Mouse (Mus musculus) neural tube, embryonic 12.5 days (tissue): ENCODE results near the gene Arl15. TPM values are rescaled to one million over a fixed set of nuclear protein-coding genes. Genes with fewer than 3 reads are reported as not detected.

ENCODE experiments used
- ATAC-seq: fragments of 200-750 bp; cut with Nextera tagmentation; 2 replicates; pipeline ENCODE4 v1.8.0; 2017; ENCODE audit warnings: low read depth, mild to moderate bottlenecking, moderate TSS enrichment, moderate library complexity; ENCODE audit not compliant: low FRiP score
- H3K27ac ChIP-seq: fragments of 300-500 bp; sonication (generic); 2 replicates; pipeline ENCODE4 v1.5.1; 2016
- H3K27me3 ChIP-seq: fragments of 300-500 bp; sonication (generic); replicated peaks from 2 replicates; pipeline ENCODE4 v1.6.1; 2016; ENCODE audit warnings: mild to moderate bottlenecking
- H3K36me3 ChIP-seq: fragments of 300-500 bp; sonication (generic); 2 replicates; pipeline ENCODE4 v1.6.1; 2016; ENCODE audit warnings: mild to moderate bottlenecking
- H3K4me1 ChIP-seq: fragments of 300-500 bp; sonication (generic); 2 replicates; pipeline ENCODE4 v1.6.1; 2016
- H3K4me2 ChIP-seq: fragments of 300-500 bp; sonication (generic); replicated peaks from 2 replicates; pipeline ENCODE4 v1.6.1; 2016; ENCODE audit warnings: mild to moderate bottlenecking
- H3K4me3 ChIP-seq: fragments of 300-500 bp; sonication (generic); 2 replicates; pipeline ENCODE4 v1.5.1; 2016
- H3K9ac ChIP-seq: fragments of 300-500 bp; sonication (generic); 2 replicates; pipeline ENCODE4 v1.6.1; 2016; ENCODE audit warnings: mild to moderate bottlenecking
- H3K9me3 ChIP-seq: fragments of 300-500 bp; sonication (generic); 2 replicates; pipeline ENCODE4 v1.6.1; 2016; ENCODE audit warnings: mild to moderate bottlenecking
- WGBS: fragments of 180-500 bp; shearing (Covaris S2); methylation state at CpG from one replicate; pipeline ENCODE4 v1.1.7; 2016; 5-methylcytosine and 5-hydroxymethylcytosine counted together
- polyA plus RNA-seq: library from polyadenylated mRNA; unstranded; fragments of >200 nt; fragmentation: Nextera tagmentation; extraction: Ambion mirVana; gene quantifications from 2 replicates; pipeline ENCODE4 v1.2.1, GENCODE M21; 2016

Gene Arl15
- polyA plus RNA-seq = 13.1 and 16.4 TPM in 2 replicates

- peak; percentile 96 for ATAC-seq
- H3K9ac ChIP-seq = peak within 1 kb of the TSS; percentile 85
- H3K27ac ChIP-seq = peak within 1 kb of the TSS; percentile 77
- H3K4me3 ChIP-seq = peak within 1 kb of the TSS; percentile 66
- WGBS = under 1% methylated on average over 49 of the region's 49 CpGs
- H3K9me3 ChIP-seq = no peaks in the 10 kb centered on the region
- H3K27me3 ChIP-seq = no peaks in the 10 kb centered on the region
- H3K4me2 ChIP-seq = peak within 1 kb of the TSS; percentile 71
- H3K4me1 ChIP-seq = peaks cover 14% of the 10 kb centered on the region
- no peaks in the 10 kb centered on the region for H3K36me3 ChIP-seq
Measured at GRCm38 (mm10) chr13:113794039-113794704, at the start of gene Arl15. TSS of gene Arl15 (plus strand) at chr13:113794505.

GRCm38 (mm10) chr13:113745301-113745700 lies 49.0 kb upstream of the Arl15 start:
- no peaks in the 10 kb centered on the region for H3K9me3 ChIP-seq
- no peak for ATAC-seq
- H3K4me1 ChIP-seq = no peaks in the 10 kb centered on the region
- H3K9ac ChIP-seq = no peak overlapping the region
- H3K4me3 ChIP-seq = no peak overlapping the region
- H3K27ac ChIP-seq = no peak overlapping the region
- no peaks in the 10 kb centered on the region for H3K36me3 ChIP-seq
- no peaks in the 10 kb centered on the region for H3K27me3 ChIP-seq
- no peak overlapping the region for H3K4me2 ChIP-seq
- WGBS = 41% methylated on average over 2 of the region's 2 CpGs

- Histone ChIP-seq H3K27ac (no peak overlapping the region), H3K27me3 (no peaks in the 10 kb centered on the region), H3K4me2 (no peak overlapping the region), H3K4me3 (no peak overlapping the region), H3K9ac (no peak overlapping the region), H3K36me3 (no peaks in the 10 kb centered on the region), H3K9me3 (no peaks in the 10 kb centered on the region), H3K4me1 (no peaks in the 10 kb centered on the region)
- 61% methylated on average over 5 of the region's 5 CpGs for WGBS
- no peak for ATAC-seq
Measured at GRCm38 (mm10) chr13:113750766-113751165, 43.5 kb upstream of the Arl15 start.

- Histone ChIP-seq H3K27ac (no peak overlapping the region), H3K4me1 (no peaks in the 10 kb centered on the region), H3K9ac (no peak overlapping the region), H3K36me3 (no peaks in the 10 kb centered on the region), H3K4me2 (no peak overlapping the region), H3K4me3 (no peak overlapping the region), H3K27me3 (no peaks in the 10 kb centered on the region), H3K9me3 (no peaks in the 10 kb centered on the region)
- 74% methylated on average over 9 of the region's 9 CpGs for WGBS
- ATAC-seq = no peak
Measured at GRCm38 (mm10) chr13:113754731-113755689, 39.3 kb upstream of the Arl15 start.

GRCm38 (mm10) chr13:113755779-113756178 lies 38.5 kb upstream of the Arl15 start:
- H3K9me3 ChIP-seq = no peaks in the 10 kb centered on the region
- no peaks in the 10 kb centered on the region for H3K4me1 ChIP-seq
- H3K27ac ChIP-seq = no peak overlapping the region
- no peak overlapping the region for H3K4me2 ChIP-seq
- H3K36me3 ChIP-seq = no peaks in the 10 kb centered on the region
- ATAC-seq = no peak
- 31% methylated on average over 6 of the region's 6 CpGs for WGBS
- no peaks in the 10 kb centered on the region for H3K27me3 ChIP-seq
- H3K4me3 ChIP-seq = no peak overlapping the region
- H3K9ac ChIP-seq = no peak overlapping the region

- no peak overlapping the region for H3K27ac ChIP-seq
- no peaks in the 10 kb centered on the region for H3K9me3 ChIP-seq
- WGBS = 94% methylated on average over 11 of the region's 11 CpGs
- H3K4me1 ChIP-seq = no peaks in the 10 kb centered on the region
- no peak overlapping the region for H3K4me2 ChIP-seq
- H3K36me3 ChIP-seq = no peaks in the 10 kb centered on the region
- H3K4me3 ChIP-seq = no peak overlapping the region
- no peak for ATAC-seq
- no peaks in the 10 kb centered on the region for H3K27me3 ChIP-seq
- no peak overlapping the region for H3K9ac ChIP-seq
Measured at GRCm38 (mm10) chr13:113761717-113762116, 32.6 kb upstream of the Arl15 start.

- Histone ChIP-seq H3K4me2 (no peak overlapping the region), H3K36me3 (no peaks in the 10 kb centered on the region), H3K4me3 (no peak overlapping the region), H3K27me3 (no peaks in the 10 kb centered on the region), H3K4me1 (no peaks in the 10 kb centered on the region), H3K9ac (no peak overlapping the region), H3K9me3 (no peaks in the 10 kb centered on the region), H3K27ac (no peak overlapping the region)
- WGBS = 89% methylated on average over 14 of the region's 14 CpGs
- ATAC-seq = no peak
Measured at GRCm38 (mm10) chr13:113762766-113763516, 31.4 kb upstream of the Arl15 start.

- Histone ChIP-seq H3K4me3 (no peak overlapping the region), H3K9ac (no peak overlapping the region), H3K9me3 (no peaks in the 10 kb centered on the region), H3K4me2 (no peak overlapping the region), H3K4me1 (no peaks in the 10 kb centered on the region), H3K27ac (no peak overlapping the region), H3K27me3 (no peaks in the 10 kb centered on the region), H3K36me3 (no peaks in the 10 kb centered on the region)
- no peak for ATAC-seq
- 63% methylated on average over 3 of the region's 3 CpGs for WGBS
Measured at GRCm38 (mm10) chr13:113765411-113765810, 28.9 kb upstream of the Arl15 start.

GRCm38 (mm10) chr13:113769829-113770228 lies 24.5 kb upstream of the Arl15 start:
- Histone ChIP-seq H3K4me2 (no peak overlapping the region), H3K9me3 (no peaks in the 10 kb centered on the region), H3K4me3 (no peak overlapping the region), H3K9ac (no peak overlapping the region), H3K27ac (no peak overlapping the region), H3K36me3 (no peaks in the 10 kb centered on the region), H3K27me3 (no peaks in the 10 kb centered on the region), H3K4me1 (no peaks in the 10 kb centered on the region)
- no peak for ATAC-seq
- 92% methylated on average over 3 of the region's 3 CpGs for WGBS

- no peaks in the 10 kb centered on the region for H3K27me3 ChIP-seq
- H3K9me3 ChIP-seq = no peaks in the 10 kb centered on the region
- H3K27ac ChIP-seq = no peak overlapping the region
- H3K4me1 ChIP-seq = no peaks in the 10 kb centered on the region
- no peak overlapping the region for H3K4me3 ChIP-seq
- WGBS = 93% methylated on average over 5 of the region's 5 CpGs
- no peak overlapping the region for H3K9ac ChIP-seq
- no peak overlapping the region for H3K4me2 ChIP-seq
- H3K36me3 ChIP-seq = no peaks in the 10 kb centered on the region
- ATAC-seq = no peak
Measured at GRCm38 (mm10) chr13:113770340-113770739, 24.0 kb upstream of the Arl15 start.

- no peaks in the 10 kb centered on the region for H3K36me3 ChIP-seq
- H3K4me3 ChIP-seq = no peak overlapping the region
- no peaks in the 10 kb centered on the region for H3K4me1 ChIP-seq
- ATAC-seq = no peak
- H3K9me3 ChIP-seq = no peaks in the 10 kb centered on the region
- no peaks in the 10 kb centered on the region for H3K27me3 ChIP-seq
- H3K27ac ChIP-seq = no peak overlapping the region
- H3K9ac ChIP-seq = no peak overlapping the region
- H3K4me2 ChIP-seq = no peak overlapping the region
- 36% methylated on average over 1 of the region's 1 CpGs for WGBS
Measured at GRCm38 (mm10) chr13:113771340-113771739, 23.0 kb upstream of the Arl15 start.

GRCm38 (mm10) chr13:113774799-113775198 lies 19.5 kb upstream of the Arl15 start:
- no peaks in the 10 kb centered on the region for H3K36me3 ChIP-seq
- H3K4me3 ChIP-seq = no peak overlapping the region
- no peak overlapping the region for H3K9ac ChIP-seq
- H3K9me3 ChIP-seq = no peaks in the 10 kb centered on the region
- H3K4me1 ChIP-seq = no peaks in the 10 kb centered on the region
- H3K4me2 ChIP-seq = no peak overlapping the region
- ATAC-seq = no peak
- H3K27ac ChIP-seq = no peak overlapping the region
- H3K27me3 ChIP-seq = no peaks in the 10 kb centered on the region
- 89% methylated on average over 8 of the region's 8 CpGs for WGBS
